Mouse (Mus musculus) adipocyte (in vitro differentiated cells): ENCODE measurements around the gene Enkd1.

Experiments used
- DNase-seq: peaks from one replicate; pipeline ENCODE4 v3.0.0-alpha.2; 2016; ENCODE audit warnings: low spot score

The Enkd1 gene

DNA sequence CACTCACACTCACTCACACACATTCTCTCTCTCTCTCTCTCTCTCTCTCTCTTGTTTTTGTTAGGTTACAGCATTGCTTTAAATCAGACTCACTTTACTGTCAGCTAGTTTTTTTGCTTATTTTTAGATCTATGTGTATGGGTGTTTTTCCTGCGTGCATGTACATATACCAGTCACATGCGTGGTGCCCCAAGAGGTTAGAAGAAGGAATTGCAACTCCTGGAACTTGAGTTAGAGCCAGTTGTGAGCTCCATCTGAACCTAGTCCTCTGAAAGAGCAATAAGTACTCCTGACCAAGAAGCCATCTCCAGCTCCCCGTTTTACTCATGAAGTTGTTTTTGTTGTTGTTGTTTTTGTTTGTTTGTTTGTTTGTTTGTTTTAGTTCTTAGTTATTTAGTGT, 46.8 kb downstream of the Enkd1 start:
- DNase-seq = peak; percentile 51

DNA sequence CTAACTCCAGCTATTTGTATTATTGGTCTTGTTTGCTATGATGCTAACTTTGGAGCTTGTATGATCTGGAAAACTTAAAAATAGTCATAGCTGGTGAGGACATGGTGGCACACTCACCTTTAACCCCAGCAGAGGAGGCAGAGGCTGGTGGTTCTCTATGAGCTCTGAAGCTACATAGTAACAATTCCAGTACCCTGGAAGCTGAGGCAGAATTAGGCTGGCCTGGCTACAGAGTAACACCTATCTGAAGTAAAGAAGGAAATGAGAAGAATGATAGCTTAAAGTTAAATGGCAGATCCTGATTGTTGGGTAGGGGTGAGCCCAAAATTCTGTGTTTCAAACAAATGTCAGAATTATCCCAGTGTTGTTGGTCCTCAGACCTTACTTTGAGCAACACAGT, 50.4 kb downstream of the Enkd1 start:
- DNase-seq = no peak
